Mouse (Mus musculus): ENCODE data around the gene Dact3. TPM values are rescaled to one million over a fixed set of nuclear protein-coding genes. Genes with fewer than 3 reads are reported as not detected.
A peak's percentile ranks its signal among the peaks of the same experiment; 100 is the strongest.

Dact3 gene
- polyA plus RNA-seq, 1 experiment: 19.2 TPM

GRCm38 (mm10) chr7:16895511-16895910 lies 20.4 kb downstream of the Dact3 start:
- no peaks in the 10 kb centered on the region for H3K27me3 ChIP-seq (ENCODE audit: control insufficient read depth, insufficient read depth, low read length, poor library complexity, severe bottlenecking)
- H3K9ac ChIP-seq (ENCODE audit: low read depth, poor library complexity, severe bottlenecking): no peak overlapping the region
- H3K4me3 ChIP-seq (ENCODE audit: low read depth, low read length): no peak overlapping the region
- H3K9me3 ChIP-seq (replicated peaks; ENCODE audit: control insufficient read depth, insufficient read depth, low read length, poor library complexity, severe bottlenecking): no peaks in the 10 kb centered on the region
- no peak for TF ChIP-seq POLR2A (IDR thresholded peaks at IDR 0.05; ENCODE audit: insufficient read depth, low read length)
- no peak for TF ChIP-seq CTCF (IDR thresholded peaks at IDR 0.05; ENCODE audit: low read depth, low read length)
- no peak for TF ChIP-seq EP300 (IDR thresholded peaks at IDR 0.05; ENCODE audit: insufficient read depth, low read depth, low read length)
- H3K36me3 ChIP-seq (ENCODE audit: control insufficient read depth, insufficient read depth, low read length, poor library complexity, severe bottlenecking): no peaks in the 10 kb centered on the region
- no peak overlapping the region for H3K27ac ChIP-seq (ENCODE audit: insufficient read depth, low read length)
- H3K4me1 ChIP-seq (ENCODE audit: control insufficient read depth, insufficient read depth, low read length): peaks cover 3% of the 10 kb centered on the region

GRCm38 (mm10) chr7:16900526-16900925 lies 25.4 kb downstream of the Dact3 start:
- no peak for TF ChIP-seq CTCF (IDR thresholded peaks at IDR 0.05; ENCODE audit: low read depth, low read length)
- TF ChIP-seq POLR2A (IDR thresholded peaks at IDR 0.05; ENCODE audit: insufficient read depth, low read length): no peak
- no peak for TF ChIP-seq EP300 (IDR thresholded peaks at IDR 0.05; ENCODE audit: insufficient read depth, low read depth, low read length)
- H3K9ac ChIP-seq (ENCODE audit: low read depth, poor library complexity, severe bottlenecking): no peak overlapping the region
- H3K4me3 ChIP-seq (ENCODE audit: low read depth, low read length): no peak overlapping the region
- H3K36me3 ChIP-seq (ENCODE audit: control insufficient read depth, insufficient read depth, low read length, poor library complexity, severe bottlenecking): no peaks in the 10 kb centered on the region
- H3K9me3 ChIP-seq (replicated peaks; ENCODE audit: control insufficient read depth, insufficient read depth, low read length, poor library complexity, severe bottlenecking): no peaks in the 10 kb centered on the region
- peaks cover 6% of the 10 kb centered on the region for H3K4me1 ChIP-seq (ENCODE audit: control insufficient read depth, insufficient read depth, low read length)
- no peaks in the 10 kb centered on the region for H3K27me3 ChIP-seq (ENCODE audit: control insufficient read depth, insufficient read depth, low read length, poor library complexity, severe bottlenecking)
- no peak overlapping the region for H3K27ac ChIP-seq (ENCODE audit: insufficient read depth, low read length)

GRCm38 (mm10) chr7:16903439-16903955 lies 28.4 kb downstream of the Dact3 start:
- TF ChIP-seq POLR2A (IDR thresholded peaks at IDR 0.05; ENCODE audit: insufficient read depth, low read length) (no peak), EP300 (IDR thresholded peaks at IDR 0.05; ENCODE audit: insufficient read depth, low read depth, low read length) (no peak), CTCF (IDR thresholded peaks at IDR 0.05; ENCODE audit: low read depth, low read length) (no peak)
- H3K4me3 ChIP-seq (ENCODE audit: low read depth, low read length): no peak overlapping the region
- H3K27me3 ChIP-seq (ENCODE audit: control insufficient read depth, insufficient read depth, low read length, poor library complexity, severe bottlenecking): no peaks in the 10 kb centered on the region
- H3K9me3 ChIP-seq (replicated peaks; ENCODE audit: control insufficient read depth, insufficient read depth, low read length, poor library complexity, severe bottlenecking): no peaks in the 10 kb centered on the region
- H3K9ac ChIP-seq (ENCODE audit: low read depth, poor library complexity, severe bottlenecking): no peak overlapping the region
- H3K4me1 ChIP-seq (ENCODE audit: control insufficient read depth, insufficient read depth, low read length): peaks cover 6% of the 10 kb centered on the region
- no peak overlapping the region for H3K27ac ChIP-seq (ENCODE audit: insufficient read depth, low read length)
- H3K36me3 ChIP-seq (ENCODE audit: control insufficient read depth, insufficient read depth, low read length, poor library complexity, severe bottlenecking): no peaks in the 10 kb centered on the region

GRCm38 (mm10) chr7:16904120-16904675 lies 29.1 kb downstream of the Dact3 start:
- H3K9ac ChIP-seq (ENCODE audit: low read depth, poor library complexity, severe bottlenecking): no peak overlapping the region
- no peak overlapping the region for H3K27ac ChIP-seq (ENCODE audit: insufficient read depth, low read length)
- H3K36me3 ChIP-seq (ENCODE audit: control insufficient read depth, insufficient read depth, low read length, poor library complexity, severe bottlenecking): no peaks in the 10 kb centered on the region
- H3K27me3 ChIP-seq (ENCODE audit: control insufficient read depth, insufficient read depth, low read length, poor library complexity, severe bottlenecking): no peaks in the 10 kb centered on the region
- H3K4me3 ChIP-seq (ENCODE audit: low read depth, low read length): no peak overlapping the region
- peaks cover 6% of the 10 kb centered on the region for H3K4me1 ChIP-seq (ENCODE audit: control insufficient read depth, insufficient read depth, low read length)
- TF ChIP-seq CTCF (IDR thresholded peaks at IDR 0.05; ENCODE audit: low read depth, low read length) (no peak), EP300 (IDR thresholded peaks at IDR 0.05; ENCODE audit: insufficient read depth, low read depth, low read length) (no peak), POLR2A (IDR thresholded peaks at IDR 0.05; ENCODE audit: insufficient read depth, low read length) (no peak)
- no peaks in the 10 kb centered on the region for H3K9me3 ChIP-seq (replicated peaks; ENCODE audit: control insufficient read depth, insufficient read depth, low read length, poor library complexity, severe bottlenecking)

GRCm38 (mm10) chr7:16905491-16906021 lies 30.4 kb downstream of the Dact3 start:
- no peak overlapping the region for H3K4me3 ChIP-seq (ENCODE audit: low read depth, low read length)
- H3K4me1 ChIP-seq (ENCODE audit: control insufficient read depth, insufficient read depth, low read length): peaks cover 6% of the 10 kb centered on the region
- no peak for TF ChIP-seq EP300 (IDR thresholded peaks at IDR 0.05; ENCODE audit: insufficient read depth, low read depth, low read length)
- TF ChIP-seq POLR2A (IDR thresholded peaks at IDR 0.05; ENCODE audit: insufficient read depth, low read length): no peak
- TF ChIP-seq CTCF (IDR thresholded peaks at IDR 0.05; ENCODE audit: low read depth, low read length): no peak
- no peaks in the 10 kb centered on the region for H3K9me3 ChIP-seq (replicated peaks; ENCODE audit: control insufficient read depth, insufficient read depth, low read length, poor library complexity, severe bottlenecking)
- H3K9ac ChIP-seq (ENCODE audit: low read depth, poor library complexity, severe bottlenecking): no peak overlapping the region
- no peaks in the 10 kb centered on the region for H3K27me3 ChIP-seq (ENCODE audit: control insufficient read depth, insufficient read depth, low read length, poor library complexity, severe bottlenecking)
- no peaks in the 10 kb centered on the region for H3K36me3 ChIP-seq (ENCODE audit: control insufficient read depth, insufficient read depth, low read length, poor library complexity, severe bottlenecking)
- no peak overlapping the region for H3K27ac ChIP-seq (ENCODE audit: insufficient read depth, low read length)

- H3K9me3 ChIP-seq (replicated peaks; ENCODE audit: control insufficient read depth, insufficient read depth, low read length, poor library complexity, severe bottlenecking): no peaks in the 10 kb centered on the region
- no peak within 1 kb of the TSS for H3K27ac ChIP-seq (ENCODE audit: insufficient read depth, low read length)
- TF ChIP-seq POLR2A (IDR thresholded peaks at IDR 0.05; ENCODE audit: insufficient read depth, low read length) (no peak), CTCF (IDR thresholded peaks at IDR 0.05; ENCODE audit: low read depth, low read length) (no peak), EP300 (IDR thresholded peaks at IDR 0.05; ENCODE audit: insufficient read depth, low read depth, low read length) (no peak)
- peaks cover 6% of the 10 kb centered on the region for H3K4me1 ChIP-seq (ENCODE audit: control insufficient read depth, insufficient read depth, low read length)
- 0 out of 2 replicates have a peak within 1 kb of the TSS, but pooled peaks have one; percentile 5 for H3K9ac ChIP-seq (ENCODE audit: low read depth, poor library complexity, severe bottlenecking)
- no peaks in the 10 kb centered on the region for H3K27me3 ChIP-seq (ENCODE audit: control insufficient read depth, insufficient read depth, low read length, poor library complexity, severe bottlenecking)
- H3K4me3 ChIP-seq (ENCODE audit: low read depth, low read length): peak within 1 kb of the TSS; percentile 44
- H3K36me3 ChIP-seq (ENCODE audit: control insufficient read depth, insufficient read depth, low read length, poor library complexity, severe bottlenecking): no peaks in the 10 kb centered on the region
These were observed 31.2 kb downstream of the Dact3 start, which contains the start of gene Ptgir for GRCm38 (mm10) chr7:16906281-16906680. Gene Ptgir, plus strand, starts transcription at chr7:16906490.
